Mouse (Mus musculus): ENCODE measurements around the gene B3galt6.
A peak's percentile ranks its signal among the peaks of the same experiment; 100 is the strongest.

GRCm38 (mm10) chr4:155962167-155962971 is 30.1 kb downstream of the B3galt6 start, which contains the start of gene C1qtnf12:
- TF ChIP-seq CTCF (IDR thresholded peaks at IDR 0.05; ENCODE audit: extremely low read depth, insufficient read length, insufficient replicate concordance, low read depth, low read length) (no peak), POLR2A (IDR thresholded peaks at IDR 0.05; ENCODE audit: low read depth, low read length) (peak; percentile 57; the same call in 1 of the 2 replicates)
